Mouse (Mus musculus) E14TG2a.4 (cell line): Measurements from ENCODE around the gene Plrg1.

Experiments
- CTCF ChIP-seq: conservative IDR thresholded peaks from 2 replicates; pipeline ENCODE4 v1.5.1; 2014; ENCODE audit warnings: low read length
- POU5F1 ChIP-seq: IDR thresholded peaks from 2 replicates; pipeline ENCODE4 v1.6.1; 2014; ENCODE audit warnings: low read length, borderline replicate concordance

DNA sequence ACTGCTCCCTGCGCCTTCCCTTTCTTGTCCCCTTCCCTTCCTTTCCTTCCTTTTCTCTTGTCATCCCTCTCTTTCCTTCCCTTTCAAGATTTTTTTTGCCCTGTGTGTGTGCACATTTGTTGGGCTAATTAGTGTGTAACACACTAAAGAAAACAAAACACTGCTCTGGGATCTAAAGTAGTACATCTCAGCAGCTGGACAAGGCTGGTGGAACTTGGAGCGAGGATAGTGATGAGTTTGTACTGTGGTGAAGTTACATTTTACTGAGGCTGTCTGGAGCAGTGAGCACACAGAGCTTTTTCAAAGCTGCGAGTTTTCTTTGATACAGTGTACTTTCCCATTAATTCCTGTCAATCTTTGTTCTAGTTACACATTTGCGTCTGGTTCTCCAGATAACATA, 14.9 kb downstream of the Plrg1 start:
- TF ChIP-seq CTCF, result no peak
- TF ChIP-seq POU5F1, result no peak
